Mouse (Mus musculus) A20 (cell line): ENCODE results near the gene Vps9d1.
A peak's percentile ranks its signal among the peaks of the same experiment; 100 is the strongest.
"Not testable (repeated sequence)": the region's sequence is repeated elsewhere in the genome, so short reads cannot be mapped to it uniquely, and the experiment has no call there.

Experiments used
- DNase-seq: peaks from one replicate; pipeline ENCODE4 v3.0.0-alpha.2; 2011; ENCODE audit warnings: low read depth, low spot score

Vps9d1 gene

DNA sequence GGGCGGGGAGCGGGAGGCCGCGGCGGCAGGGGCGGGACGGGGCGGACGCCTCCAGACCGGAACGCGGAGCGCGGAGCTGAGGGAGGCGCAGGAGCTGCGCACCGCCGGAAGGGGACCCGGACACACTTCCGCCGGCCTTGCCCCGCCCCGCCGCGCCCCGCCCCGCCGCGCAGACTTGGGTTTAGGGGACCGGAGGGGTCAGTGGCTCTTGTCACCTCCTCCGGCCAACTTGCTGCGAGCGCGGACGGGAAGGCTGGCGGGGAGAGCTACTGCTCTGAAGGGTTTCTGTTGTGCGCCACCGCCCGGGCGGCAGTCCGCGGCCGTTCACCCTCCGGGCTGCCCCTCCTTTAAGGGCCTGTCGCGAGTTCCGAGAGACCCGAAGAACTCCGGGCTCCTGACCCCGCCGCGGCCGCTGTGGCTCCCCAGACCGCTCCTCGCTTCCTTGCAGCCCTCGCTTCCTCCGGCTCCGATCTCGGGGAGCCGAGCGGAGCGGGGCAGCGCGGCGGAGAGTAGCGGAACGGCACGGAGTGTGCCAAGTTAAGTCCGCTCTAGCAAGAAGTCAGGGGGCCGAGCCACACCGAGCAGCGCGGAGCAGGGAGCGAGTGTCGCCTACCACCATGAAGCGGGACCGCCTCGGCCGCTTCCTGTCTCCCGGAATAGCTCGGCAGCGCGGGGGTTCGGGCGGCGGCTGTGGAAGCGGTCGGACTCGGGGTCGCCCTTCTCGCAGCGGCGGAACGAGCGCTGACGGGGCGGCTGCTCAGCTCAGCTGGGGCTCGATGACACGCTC lies at the start of gene Vps9d1, which contains the start of gene Zfp276:
Gene Vps9d1, minus strand, starts transcription at position 250 of the 787 bp plus-strand sequence.
Gene Zfp276, plus strand, starts transcription at position 97 of the 787 bp plus-strand sequence.
- peak; percentile 92 for DNase-seq

DNA sequence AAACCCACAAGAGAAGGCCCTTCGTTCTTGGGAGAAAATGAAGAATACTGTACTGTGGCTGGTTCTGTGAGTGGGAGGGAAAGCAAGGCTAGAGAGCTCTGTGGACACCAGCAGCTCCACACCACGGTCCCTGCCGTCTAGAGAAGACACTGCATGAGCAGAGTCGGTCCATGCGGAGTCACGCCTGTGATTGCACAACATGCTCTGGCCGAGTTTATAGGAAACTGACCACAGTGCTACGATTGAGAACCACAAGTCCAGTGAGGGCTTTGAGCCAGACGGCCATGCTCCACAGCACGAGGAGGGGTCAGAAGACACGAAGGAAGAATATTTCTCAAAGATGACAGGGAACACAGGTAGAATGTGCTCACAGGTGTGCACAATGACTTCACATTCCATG lies 44.2 kb upstream of the Vps9d1 start:
- no peak for DNase-seq

DNA sequence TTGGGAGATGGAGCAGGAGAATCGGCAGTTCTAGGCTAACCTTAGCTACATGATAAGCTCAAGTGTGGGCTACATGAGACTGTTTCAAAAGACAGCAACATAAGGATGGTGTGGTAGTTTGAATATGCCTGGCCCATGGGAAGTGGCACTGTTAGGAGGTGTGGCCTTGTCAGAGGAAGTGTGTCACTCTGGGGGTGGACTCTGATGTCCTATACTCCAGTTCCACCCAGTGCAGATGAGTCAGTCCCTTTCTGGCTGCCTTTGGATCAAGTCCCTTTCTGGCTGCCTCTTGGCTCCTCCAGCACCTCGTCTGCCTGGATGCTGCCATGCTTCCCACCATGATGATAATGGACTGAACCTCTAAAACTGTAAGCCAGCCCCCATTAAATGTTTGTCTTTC lies 38.6 kb upstream of the Vps9d1 start:
- DNase-seq = peak; percentile 12

DNA sequence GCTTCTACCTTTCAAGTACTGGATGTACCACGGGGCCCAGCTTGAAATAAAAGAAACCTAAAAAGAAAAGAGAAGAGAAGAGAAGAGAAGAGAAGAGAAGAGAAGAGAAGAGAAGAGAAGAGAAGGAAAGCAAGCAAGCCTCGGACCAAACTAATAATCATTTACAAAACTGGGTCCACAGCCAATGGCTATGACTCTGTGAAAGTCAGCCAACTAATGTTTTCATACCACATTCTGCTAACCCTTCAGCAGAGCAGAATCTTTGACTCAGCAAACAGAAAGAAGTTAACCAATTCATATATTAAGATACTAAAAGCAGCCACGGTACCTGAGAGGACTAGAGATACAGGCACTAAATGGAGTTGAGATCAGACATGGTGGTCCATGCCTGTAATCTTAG lies 38.1 kb upstream of the Vps9d1 start:
- DNase-seq = no peak

DNA sequence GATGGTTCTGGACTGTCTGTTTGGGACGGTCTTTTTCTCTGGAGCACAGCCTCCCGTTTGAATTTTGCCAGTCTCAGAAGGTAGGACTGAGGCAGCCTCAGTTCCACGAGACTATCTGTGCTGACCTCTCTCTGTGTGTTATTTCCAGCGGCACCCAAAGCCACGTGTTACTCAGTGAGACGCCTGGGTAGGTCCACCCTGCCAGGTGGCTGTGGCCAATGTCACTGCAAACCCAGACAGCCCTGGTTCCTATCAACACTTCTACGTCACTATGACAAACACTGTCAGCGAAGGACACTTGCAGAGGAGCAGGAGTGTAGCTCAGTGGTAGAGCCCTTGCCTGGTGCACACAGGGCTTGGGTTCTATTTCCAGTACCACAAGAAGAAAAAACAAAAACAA lies 37.6 kb upstream of the Vps9d1 start:
- DNase-seq = no peak

DNA sequence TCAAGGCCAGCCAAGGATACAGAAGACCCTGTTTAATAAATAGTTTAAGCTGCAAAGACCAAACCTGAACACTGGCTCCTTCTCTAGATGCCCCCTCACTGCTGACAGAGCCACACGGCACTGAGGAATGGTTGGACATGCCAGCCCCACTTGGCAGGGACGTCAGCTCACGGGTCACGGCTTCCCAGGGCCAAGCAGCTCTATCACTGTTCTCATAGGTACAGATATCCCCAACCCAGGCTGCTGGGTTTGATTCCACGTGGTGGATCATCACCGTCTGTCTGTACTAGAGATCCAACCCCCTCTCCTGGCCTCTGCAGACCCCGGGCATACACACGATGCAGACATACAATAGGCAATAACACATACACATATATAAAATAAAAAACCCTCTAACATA lies 36.5 kb upstream of the Vps9d1 start:
- no peak for DNase-seq

DNA sequence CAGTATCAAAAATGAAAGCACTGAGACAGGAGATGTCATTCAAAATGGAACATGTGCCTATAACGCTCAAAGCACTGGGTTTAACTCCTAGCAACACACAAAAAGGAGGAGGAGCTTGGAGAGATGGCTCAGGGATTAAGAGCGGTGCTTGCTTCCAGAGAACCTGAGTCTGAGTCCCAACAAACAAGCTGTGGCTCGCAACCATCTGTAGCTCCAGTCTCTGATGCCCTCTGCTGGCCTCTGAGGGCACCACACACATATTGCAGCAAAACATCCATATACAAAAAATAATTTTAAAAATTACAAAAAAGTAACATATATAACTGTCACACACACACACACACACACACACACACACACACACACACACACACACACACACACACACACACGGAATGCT lies 36.0 kb upstream of the Vps9d1 start:
- DNase-seq = peak; percentile 48

DNA sequence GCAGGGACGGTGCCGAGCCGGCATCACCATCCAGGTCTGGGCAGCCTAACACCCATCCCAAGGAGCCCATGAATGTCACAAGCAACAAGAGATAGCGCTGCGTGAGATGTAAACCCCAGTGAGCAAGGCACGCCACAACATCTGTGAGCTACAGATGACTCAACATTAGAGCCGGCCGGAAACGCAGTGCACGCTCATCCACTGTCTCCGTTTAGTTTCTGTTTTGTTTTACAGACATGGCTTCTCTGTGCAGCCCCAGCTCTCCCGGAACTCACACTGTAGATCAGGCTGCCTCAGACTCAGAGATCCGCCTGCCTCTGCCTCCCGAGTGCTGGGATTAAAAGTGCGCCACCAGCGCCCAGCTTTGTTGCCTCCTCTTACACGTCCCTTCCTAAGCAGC lies 33.2 kb upstream of the Vps9d1 start:
- no peak for DNase-seq

DNA sequence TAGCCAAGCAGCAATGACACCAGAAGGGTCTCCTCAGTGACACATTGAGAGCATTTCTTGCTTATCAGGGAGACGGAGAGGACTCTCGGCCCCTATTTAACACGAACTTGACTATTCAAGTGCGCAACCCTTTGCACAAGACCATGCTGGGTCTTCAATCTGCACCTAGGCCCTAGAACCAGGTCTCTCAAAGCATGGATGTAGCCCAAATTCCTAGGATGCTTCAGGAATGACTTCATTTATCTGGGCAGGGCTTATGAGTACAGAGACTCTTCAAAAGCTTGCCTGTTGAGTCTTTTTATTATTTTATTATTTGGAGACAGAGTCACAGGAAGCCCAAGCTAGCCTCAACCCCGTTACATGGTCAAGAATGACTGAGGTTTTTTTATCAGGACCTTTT lies 30.3 kb upstream of the Vps9d1 start:
- DNase-seq = no peak

DNA sequence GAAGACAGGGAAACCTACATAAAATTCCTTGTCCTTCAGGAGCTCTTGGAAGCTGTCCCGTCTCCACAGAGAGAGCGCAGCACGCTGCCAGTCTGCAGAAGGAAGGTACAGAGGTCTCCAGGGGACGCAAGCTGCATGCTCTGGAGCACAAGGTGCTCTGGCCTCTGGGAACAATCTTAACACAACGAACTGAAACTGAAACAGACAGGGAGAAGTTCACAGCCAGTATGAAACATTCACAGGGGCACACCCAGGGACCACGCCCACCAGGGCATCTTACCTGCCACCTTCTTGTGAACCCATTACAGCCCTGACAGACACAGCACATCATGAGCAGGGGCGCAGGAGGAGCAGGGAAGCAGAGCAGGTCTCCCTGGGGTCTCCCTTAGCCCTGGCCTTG lies 29.8 kb upstream of the Vps9d1 start:
- DNase-seq = peak; percentile 82

DNA sequence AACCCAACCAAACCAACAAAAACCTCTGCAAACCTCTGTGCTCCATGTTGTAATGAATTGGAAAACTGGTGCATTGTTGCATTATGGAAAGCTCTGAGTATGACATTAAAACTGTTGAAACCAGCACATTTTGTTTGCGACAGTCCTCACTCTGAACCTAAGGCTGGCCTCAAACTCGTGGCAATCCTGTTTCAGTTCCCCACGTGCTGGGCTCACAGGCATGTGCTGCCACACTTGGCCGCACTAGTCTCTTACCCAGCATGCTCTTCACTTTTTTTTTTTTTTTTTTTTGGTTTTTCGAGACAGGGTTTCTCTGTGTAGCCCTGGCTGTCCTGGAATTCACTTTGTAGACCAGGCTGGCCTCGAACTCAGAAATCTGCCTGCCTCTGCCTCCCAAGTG lies 28.8 kb upstream of the Vps9d1 start:
- peak; percentile 69 for DNase-seq

DNA sequence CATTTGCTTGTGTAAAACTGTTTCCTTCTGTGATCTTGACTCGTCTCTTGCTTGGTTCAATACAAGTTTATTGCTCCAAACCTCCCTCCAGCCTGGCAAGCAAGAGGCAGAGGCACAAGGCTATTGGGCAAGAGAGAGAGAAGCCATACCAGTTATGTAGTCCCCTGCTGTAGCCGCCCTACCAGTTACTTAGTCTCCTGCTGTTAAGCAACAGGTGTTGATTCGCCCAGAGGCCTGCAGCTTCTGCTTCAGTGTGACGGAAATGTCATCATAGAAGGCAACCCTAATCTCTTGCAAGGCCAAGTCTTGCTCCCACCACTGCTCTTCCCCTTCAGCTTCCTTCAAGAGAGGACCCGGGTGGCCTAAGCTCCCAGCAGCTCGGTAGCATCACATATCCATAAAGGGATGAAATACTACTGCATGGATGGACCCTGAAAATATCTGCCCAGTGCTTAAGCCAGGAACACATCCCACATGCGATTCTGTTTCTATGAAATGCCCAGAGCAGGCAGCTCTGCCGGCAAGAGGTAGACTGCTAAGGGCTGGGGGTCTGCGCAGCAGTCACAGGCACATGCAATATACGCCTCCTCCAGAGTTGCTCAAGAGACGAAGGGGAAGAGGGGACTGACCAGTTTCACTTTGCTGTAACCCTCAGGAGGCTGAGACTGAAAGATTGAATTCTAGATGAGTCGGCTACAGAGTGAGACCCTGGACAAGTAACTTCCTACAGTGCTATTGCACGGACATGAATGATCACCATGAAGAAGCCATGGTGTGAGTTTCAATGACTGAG lies 26.4 kb upstream of the Vps9d1 start:
- DNase-seq = no peak

DNA sequence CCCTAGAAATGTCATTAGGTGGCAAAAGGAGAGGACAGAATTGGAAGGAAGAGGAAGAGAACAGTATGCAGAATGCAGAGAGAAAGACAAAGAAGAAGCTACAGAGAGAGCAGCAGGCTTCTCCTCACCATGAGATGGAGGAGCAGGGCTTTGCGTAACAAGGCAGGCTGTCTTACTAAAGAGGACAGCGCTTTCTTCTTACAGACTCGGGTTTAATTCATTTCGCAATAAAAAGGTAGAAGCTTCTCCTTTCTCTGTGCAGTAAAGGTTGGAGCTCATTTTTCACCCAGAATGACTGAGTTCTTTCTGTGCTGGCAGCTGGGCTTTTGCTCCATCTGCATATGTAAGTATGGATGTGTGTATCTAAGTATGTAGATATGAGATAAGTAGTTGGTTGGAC lies 25.7 kb upstream of the Vps9d1 start:
- no peak for DNase-seq

DNA sequence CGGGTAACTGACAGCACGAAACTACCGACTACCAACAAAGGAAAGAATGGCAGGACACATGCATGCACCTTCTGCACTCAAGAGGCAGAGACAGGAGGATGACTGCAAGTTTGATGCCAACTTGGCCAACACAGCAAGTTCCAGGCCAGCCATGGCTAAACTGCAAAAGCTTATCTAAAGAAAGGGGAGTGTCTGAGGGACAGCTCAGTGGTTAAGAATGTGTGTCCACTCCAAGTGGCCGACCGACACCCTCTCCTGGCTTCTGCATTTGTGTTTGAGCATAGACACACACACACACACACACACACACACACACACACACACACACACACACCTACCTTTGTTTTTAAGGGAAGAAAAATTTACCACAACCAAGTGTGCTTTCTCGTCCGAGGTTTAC lies 24.3 kb upstream of the Vps9d1 start:
- no peak for DNase-seq

DNA sequence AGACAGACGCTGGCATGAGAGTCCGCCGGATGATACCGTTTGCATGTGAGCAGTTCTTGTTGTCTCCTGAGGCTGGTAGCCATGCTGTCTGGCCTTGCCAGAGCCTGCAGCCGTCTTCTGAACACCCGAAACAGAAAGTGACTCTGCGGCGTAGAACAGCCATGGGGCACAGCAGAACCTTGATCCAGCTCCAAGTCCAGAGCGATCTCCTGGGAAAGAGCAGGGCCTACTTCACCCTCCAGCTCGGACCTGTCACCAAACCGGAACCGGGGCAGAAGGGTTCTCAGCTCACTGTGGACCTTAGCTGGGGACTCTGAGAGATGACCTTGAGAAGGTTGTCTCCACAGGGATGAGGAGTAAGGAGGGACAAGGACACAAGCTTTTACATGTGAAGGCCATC lies 20.9 kb upstream of the Vps9d1 start:
- no peak for DNase-seq

DNA sequence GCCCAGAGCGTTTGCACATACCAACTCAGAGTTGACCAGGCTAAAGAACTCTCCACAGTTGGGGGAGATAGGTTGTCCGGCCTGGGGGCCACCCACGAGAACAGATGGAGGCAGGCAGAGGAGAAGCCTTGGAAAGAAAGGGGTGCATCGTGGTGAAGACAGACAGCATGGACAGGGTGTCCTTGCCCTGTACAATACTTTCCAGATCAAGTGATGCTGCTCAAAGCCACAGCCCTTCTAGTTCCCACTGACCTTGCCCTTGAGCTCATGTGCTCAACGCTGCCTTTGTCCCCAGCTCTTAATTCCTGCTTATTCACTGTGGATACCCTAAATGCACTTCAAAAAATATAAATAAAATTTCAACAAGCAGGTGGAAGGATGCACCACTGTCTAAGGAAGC lies 20.3 kb upstream of the Vps9d1 start:
- DNase-seq = no peak

DNA sequence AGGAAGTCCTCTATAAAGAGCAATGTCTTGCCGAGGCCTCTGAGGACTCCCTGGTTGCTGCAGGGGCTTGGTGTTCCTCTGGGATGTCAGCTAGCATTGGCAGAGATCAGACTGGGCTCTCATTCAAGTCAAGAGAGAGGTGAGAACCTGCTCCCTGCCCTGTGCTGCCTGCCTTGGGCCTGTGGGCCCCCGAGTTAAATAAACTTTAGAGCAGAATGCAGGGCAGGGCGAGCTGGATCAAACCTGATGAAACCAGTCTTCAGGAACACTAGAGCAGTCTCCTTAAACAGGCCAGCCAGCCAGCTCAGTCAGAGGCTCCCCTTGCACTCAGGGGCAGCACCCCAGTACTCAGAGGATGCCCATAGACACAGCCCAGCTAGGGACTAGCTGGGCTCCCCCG lies 17.8 kb upstream of the Vps9d1 start:
- no peak for DNase-seq

DNA sequence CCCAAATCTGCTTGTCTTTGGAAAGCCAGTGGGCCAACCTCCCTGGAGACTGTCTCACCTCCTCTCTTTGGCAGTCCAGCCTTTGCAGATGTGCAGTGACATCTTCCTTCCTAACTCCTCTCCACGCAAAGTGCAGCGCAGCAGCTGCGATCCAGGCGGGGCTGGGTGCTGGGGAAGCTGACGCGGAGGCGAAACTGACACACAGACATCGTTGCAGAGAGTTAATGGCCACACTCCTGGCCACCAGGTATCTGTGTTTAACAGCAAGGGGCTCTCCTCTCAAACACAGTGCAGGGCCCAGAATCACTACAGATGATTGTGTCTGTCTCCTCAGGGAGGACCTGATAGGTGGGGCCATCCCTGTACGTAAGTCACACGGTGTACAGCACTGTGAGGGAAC lies 17.0 kb upstream of the Vps9d1 start:
- DNase-seq = no peak

DNA sequence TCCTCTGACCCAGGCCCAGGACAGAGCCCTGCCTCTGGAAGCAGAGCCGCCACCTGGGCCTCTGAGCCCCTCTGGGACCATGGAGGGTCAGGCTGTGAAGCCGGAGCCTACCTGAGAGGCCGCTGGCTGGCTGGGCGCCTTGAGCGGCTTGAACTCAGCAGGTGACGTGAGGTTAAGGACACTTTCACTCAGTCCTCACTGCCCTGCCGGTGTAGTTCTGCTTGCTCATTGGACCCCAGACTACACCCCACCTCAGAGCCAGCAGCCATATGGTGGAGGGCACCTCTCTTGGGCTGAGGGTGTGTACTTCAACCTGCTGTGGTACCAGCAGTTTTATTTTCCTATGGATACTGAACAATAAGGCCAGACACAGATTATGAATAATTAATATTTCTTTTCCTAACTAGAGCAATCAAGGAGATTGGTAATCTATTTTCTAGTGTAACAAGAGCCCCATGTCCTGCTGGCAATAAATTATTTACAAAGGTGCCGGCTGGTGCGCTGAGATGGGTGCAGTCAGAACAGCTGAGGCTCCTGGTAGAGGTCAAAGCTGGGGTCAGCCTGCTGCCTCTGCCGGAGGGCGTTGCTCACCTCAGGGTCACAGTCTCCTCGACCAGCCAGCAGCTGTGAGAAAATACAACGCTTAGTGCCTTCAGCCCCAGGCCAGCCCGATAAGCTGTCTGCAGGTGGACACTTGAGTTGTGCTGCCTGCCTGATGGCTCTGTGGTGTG lies 13.9 kb upstream of the Vps9d1 start:
- DNase-seq = no peak

DNA sequence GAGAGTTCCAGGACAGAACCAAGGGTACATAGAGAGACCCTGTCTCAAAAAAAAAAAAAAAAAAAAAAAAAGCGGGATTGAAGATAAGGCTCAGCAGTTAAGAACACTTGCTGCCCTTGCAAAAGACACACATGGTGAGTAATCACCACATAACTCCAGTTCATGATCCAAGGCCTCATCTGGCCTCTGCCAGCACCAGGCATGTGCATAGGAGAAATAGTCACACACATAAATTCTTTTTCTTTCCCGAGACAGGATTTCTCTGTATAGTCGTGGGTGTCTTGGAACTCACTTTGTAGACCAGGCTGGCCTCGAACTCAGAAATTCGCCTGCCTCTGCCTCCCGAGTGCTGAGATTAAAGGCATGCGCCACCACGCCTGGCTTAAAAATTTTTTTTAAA lies 3.4 kb upstream of the Vps9d1 start:
- DNase-seq = not testable (repeated sequence)

DNA sequence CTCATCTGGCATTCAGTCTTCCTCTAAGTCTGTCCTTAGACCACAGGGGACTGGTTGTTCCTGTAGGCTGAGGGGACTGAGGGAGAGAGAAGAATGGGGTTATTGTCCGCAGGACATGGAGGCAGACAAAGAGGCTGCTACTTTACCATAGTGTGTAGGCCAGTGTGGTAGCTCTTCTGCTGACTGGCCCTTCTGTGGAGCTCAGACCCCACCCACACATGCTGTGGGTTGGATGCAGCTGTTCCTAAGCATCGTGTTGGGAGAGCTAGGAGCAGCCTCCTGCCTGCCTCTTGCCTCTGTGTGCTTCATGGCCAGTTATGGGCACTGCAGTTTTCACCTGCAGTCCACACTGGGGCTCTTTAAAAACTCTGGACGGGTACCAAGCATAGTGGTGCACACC lies 3.0 kb upstream of the Vps9d1 start:
- no peak for DNase-seq

DNA sequence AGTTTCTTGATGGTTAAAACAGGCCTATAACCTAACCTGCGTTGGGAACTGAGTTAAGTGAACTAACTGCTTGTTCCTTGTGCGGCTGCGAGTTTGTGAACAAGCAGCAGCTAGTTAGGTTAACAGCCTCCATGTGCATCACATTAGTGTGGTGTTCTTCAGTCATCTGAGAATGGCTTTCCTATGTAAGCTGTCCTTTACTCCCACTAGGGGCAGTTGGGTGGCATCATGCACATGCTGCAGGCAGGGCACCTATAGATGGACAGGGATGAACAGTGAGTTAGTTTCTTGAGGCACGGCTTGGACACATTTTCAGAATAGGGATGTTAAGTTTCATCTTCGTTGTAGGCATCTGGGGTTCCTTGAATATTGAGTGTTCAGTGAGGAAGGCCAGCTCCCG lies 1.0 kb upstream of the Vps9d1 start:
- no peak for DNase-seq
